Mouse (Mus musculus): Measurements from ENCODE around the gene Slc2a1.

DNA sequence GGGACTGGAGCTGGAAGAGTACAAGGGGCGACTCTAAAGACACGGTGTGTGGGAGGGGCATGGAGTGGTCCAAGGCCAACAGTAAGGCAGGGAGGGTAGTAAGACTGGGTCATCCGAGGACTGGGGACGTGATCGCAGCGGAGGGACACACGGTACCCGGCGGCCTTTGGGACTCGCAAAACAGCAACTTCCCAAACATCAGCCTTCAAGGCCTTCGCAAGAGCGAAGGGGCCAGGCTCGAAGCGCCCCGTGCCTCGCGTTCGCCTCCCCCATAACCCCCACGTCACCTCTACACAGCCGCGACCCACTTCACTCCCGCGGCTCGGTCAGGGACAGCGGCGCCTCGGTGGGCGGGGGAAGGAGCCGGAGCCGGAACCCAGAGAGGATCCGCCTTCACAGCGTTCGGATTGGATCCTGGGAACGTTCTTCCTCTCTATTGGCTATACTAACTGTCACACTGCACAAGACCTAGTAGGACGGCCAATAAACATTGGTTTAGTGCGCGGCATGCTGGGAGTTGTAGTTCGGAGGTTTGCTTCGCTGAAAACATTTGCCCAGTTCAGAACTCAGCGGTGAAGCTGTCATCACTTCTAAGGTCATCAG lies 65.4 kb downstream of the Slc2a1 start, which contains the start of gene Zfp691:
- TF ChIP-seq CTCF (IDR thresholded peaks at IDR 0.05; ENCODE audit: control insufficient read depth, insufficient read depth, low read length): no peak
- TF ChIP-seq POLR2A (IDR thresholded peaks at IDR 0.05; ENCODE audit: borderline replicate concordance, control insufficient read depth, low read depth, low read length): peak; percentile 85; the same call in 1 of the 2 replicates
